Mouse (Mus musculus) liver, embryonic 15.5 days (tissue): ENCODE results near the gene Ube2b. TPM values are rescaled to one million over a fixed set of nuclear protein-coding genes. Genes with fewer than 3 reads are reported as not detected.

Experiments used
- ATAC-seq: fragments of 200-750 bp; cut with Nextera tagmentation; 2 replicates; pipeline ENCODE4 v1.8.0; 2017; ENCODE audit warnings: moderate number of reproducible peaks, mild to moderate bottlenecking, moderate library complexity; ENCODE audit not compliant: insufficient read depth
- H3K27ac ChIP-seq: fragments of 300-500 bp; sonication (generic); replicated peaks from 2 replicates; pipeline ENCODE4 v1.5.1; 2015; ENCODE audit warnings: mild to moderate bottlenecking, inconsistent platforms
- H3K27me3 ChIP-seq: fragments of 300-500 bp; sonication (generic); 2 replicates; pipeline ENCODE4 v1.6.1; 2015; ENCODE audit warnings: mild to moderate bottlenecking, inconsistent platforms
- H3K36me3 ChIP-seq: fragments of 300-500 bp; sonication (generic); replicated peaks from 2 replicates; pipeline ENCODE4 v1.6.1; 2015; ENCODE audit warnings: moderate library complexity, mild to moderate bottlenecking, inconsistent platforms
- H3K4me1 ChIP-seq: fragments of 300-500 bp; sonication (generic); replicated peaks from 2 replicates; pipeline ENCODE4 v1.6.1; 2015; ENCODE audit warnings: inconsistent platforms
- H3K4me2 ChIP-seq: fragments of 300-500 bp; sonication (generic); 2 replicates; pipeline ENCODE4 v1.6.1; 2015; ENCODE audit warnings: moderate library complexity, mild to moderate bottlenecking, inconsistent platforms
- H3K4me3 ChIP-seq: fragments of 300-500 bp; sonication (generic); replicated peaks from 2 replicates; pipeline ENCODE4 v1.5.1; 2015; ENCODE audit warnings: mild to moderate bottlenecking, inconsistent platforms
- H3K9ac ChIP-seq: fragments of 300-500 bp; sonication (generic); 2 replicates; pipeline ENCODE4 v1.6.1; 2015; ENCODE audit warnings: moderate library complexity, mild to moderate bottlenecking, inconsistent platforms
- H3K9me3 ChIP-seq: fragments of 300-500 bp; sonication (generic); replicated peaks from 2 replicates; pipeline ENCODE4 v1.6.1; 2016; ENCODE audit warnings: inconsistent platforms
- WGBS: fragments of 180-500 bp; shearing (Covaris S2); methylation state at CpG from one replicate; pipeline ENCODE4 v1.1.7; 2015; ENCODE audit warnings: mixed read lengths; ENCODE audit not compliant: insufficient replicate concordance; 5-methylcytosine and 5-hydroxymethylcytosine counted together
- polyA plus RNA-seq: library from polyadenylated mRNA; unstranded; fragments of >200 nt; fragmentation: Nextera tagmentation; extraction: Ambion mirVana; gene quantifications from 2 replicates; pipeline ENCODE4 v1.2.1, GENCODE M21; 2015

Gene Ube2b
- 118 and 139 TPM in 2 replicates for polyA plus RNA-seq

- peak within 1 kb of the TSS; percentile 81 for H3K4me2 ChIP-seq
- peaks cover 56% of the 10 kb centered on the region for H3K4me1 ChIP-seq
- H3K36me3 ChIP-seq, result peaks cover 24% of the 10 kb centered on the region
- H3K9me3 ChIP-seq, result no peaks in the 10 kb centered on the region
- peak within 1 kb of the TSS; percentile 94 for H3K27ac ChIP-seq
- peak within 1 kb of the TSS; percentile 90 for H3K4me3 ChIP-seq
- no peaks in the 10 kb centered on the region for H3K27me3 ChIP-seq
- ATAC-seq, result peak; percentile 78
- H3K9ac ChIP-seq, result peak within 1 kb of the TSS; percentile 96
- under 1% methylated on average over 63 of the region's 63 CpGs for WGBS
These were observed at the start of gene Ube2b for GRCm38 (mm10) chr11:52000290-52000962. TSS of gene Ube2b (minus strand) at chr11:52000762.

- Histone ChIP-seq H3K9ac (no peak overlapping the region), H3K4me2 (peak overlapping the region; percentile 21; the same call in 1 of the 2 replicates), H3K4me1 (peaks cover 12% of the 10 kb centered on the region), H3K4me3 (no peak overlapping the region), H3K27ac (no peak overlapping the region), H3K36me3 (no peaks in the 10 kb centered on the region), H3K9me3 (no peaks in the 10 kb centered on the region), H3K27me3 (no peaks in the 10 kb centered on the region)
- no peak for ATAC-seq
- 34% methylated on average over 4 of the region's 4 CpGs for WGBS
These were observed 46.0 kb upstream of the Ube2b start for GRCm38 (mm10) chr11:52046446-52047165.

- Histone ChIP-seq H3K4me3 (no peak overlapping the region), H3K9me3 (no peaks in the 10 kb centered on the region), H3K36me3 (no peaks in the 10 kb centered on the region), H3K4me1 (peaks cover 12% of the 10 kb centered on the region), H3K27me3 (no peaks in the 10 kb centered on the region), H3K4me2 (no peak overlapping the region), H3K9ac (no peak overlapping the region), H3K27ac (no peak overlapping the region)
- no peak for ATAC-seq
These were observed 43.6 kb upstream of the Ube2b start for GRCm38 (mm10) chr11:52044156-52044555.

- Histone ChIP-seq H3K9me3 (no peaks in the 10 kb centered on the region), H3K36me3 (no peaks in the 10 kb centered on the region), H3K27ac (no peak overlapping the region), H3K27me3 (no peaks in the 10 kb centered on the region), H3K4me3 (no peak overlapping the region), H3K4me2 (no peak overlapping the region), H3K9ac (no peak overlapping the region), H3K4me1 (peaks cover 12% of the 10 kb centered on the region)
- WGBS, result 48% methylated on average over 3 of the region's 3 CpGs
- ATAC-seq, result no peak
These were observed 42.7 kb upstream of the Ube2b start for GRCm38 (mm10) chr11:52043224-52043623.

- no peak overlapping the region for H3K4me3 ChIP-seq
- 37% methylated on average over 3 of the region's 3 CpGs for WGBS
- no peak overlapping the region for H3K4me2 ChIP-seq
- no peaks in the 10 kb centered on the region for H3K36me3 ChIP-seq
- no peak overlapping the region for H3K9ac ChIP-seq
- no peak for ATAC-seq
- H3K9me3 ChIP-seq, result no peaks in the 10 kb centered on the region
- no peaks in the 10 kb centered on the region for H3K27me3 ChIP-seq
- no peak overlapping the region for H3K27ac ChIP-seq
- H3K4me1 ChIP-seq, result no peaks in the 10 kb centered on the region
These were observed 37.1 kb upstream of the Ube2b start for GRCm38 (mm10) chr11:52037659-52038058.

GRCm38 (mm10) chr11:52035905-52036304 is 35.3 kb upstream of the Ube2b start:
- Histone ChIP-seq H3K4me2 (no peak overlapping the region), H3K4me1 (no peaks in the 10 kb centered on the region), H3K27me3 (no peaks in the 10 kb centered on the region), H3K27ac (no peak overlapping the region), H3K9me3 (no peaks in the 10 kb centered on the region), H3K4me3 (no peak overlapping the region), H3K9ac (no peak overlapping the region), H3K36me3 (no peaks in the 10 kb centered on the region)
- WGBS, result 35% methylated on average over 3 of the region's 3 CpGs
- no peak for ATAC-seq

GRCm38 (mm10) chr11:52033953-52034352 is 33.4 kb upstream of the Ube2b start:
- ATAC-seq, result no peak
- no peaks in the 10 kb centered on the region for H3K27me3 ChIP-seq
- no peak overlapping the region for H3K4me2 ChIP-seq
- WGBS, result 63% methylated on average over 1 of the region's 1 CpGs
- no peaks in the 10 kb centered on the region for H3K9me3 ChIP-seq
- no peaks in the 10 kb centered on the region for H3K4me1 ChIP-seq
- no peak overlapping the region for H3K27ac ChIP-seq
- no peak overlapping the region for H3K9ac ChIP-seq
- H3K4me3 ChIP-seq, result no peak overlapping the region
- no peaks in the 10 kb centered on the region for H3K36me3 ChIP-seq

GRCm38 (mm10) chr11:52032356-52032755 is 31.8 kb upstream of the Ube2b start:
- H3K36me3 ChIP-seq, result no peaks in the 10 kb centered on the region
- ATAC-seq, result no peak
- no peak overlapping the region for H3K4me3 ChIP-seq
- H3K4me1 ChIP-seq, result no peaks in the 10 kb centered on the region
- no peak overlapping the region for H3K27ac ChIP-seq
- H3K9ac ChIP-seq, result no peak overlapping the region
- no peaks in the 10 kb centered on the region for H3K9me3 ChIP-seq
- WGBS, result 58% methylated on average over 8 of the region's 8 CpGs
- no peak overlapping the region for H3K4me2 ChIP-seq
- H3K27me3 ChIP-seq, result no peaks in the 10 kb centered on the region

- Histone ChIP-seq H3K4me3 (no peak overlapping the region), H3K9ac (no peak overlapping the region), H3K27me3 (no peaks in the 10 kb centered on the region), H3K36me3 (no peaks in the 10 kb centered on the region), H3K9me3 (no peaks in the 10 kb centered on the region), H3K4me1 (no peaks in the 10 kb centered on the region), H3K27ac (no peak overlapping the region), H3K4me2 (no peak overlapping the region)
- WGBS, result 68% methylated on average over 9 of the region's 9 CpGs
- no peak for ATAC-seq
These were observed 17.7 kb upstream of the Ube2b start for GRCm38 (mm10) chr11:52018217-52018616.

- Histone ChIP-seq H3K4me1 (no peaks in the 10 kb centered on the region), H3K36me3 (no peaks in the 10 kb centered on the region), H3K27me3 (no peaks in the 10 kb centered on the region), H3K9ac (no peak overlapping the region), H3K4me3 (no peak overlapping the region), H3K27ac (no peak overlapping the region), H3K4me2 (no peak overlapping the region), H3K9me3 (no peaks in the 10 kb centered on the region)
- ATAC-seq, result no peak
- WGBS, result 71% methylated on average over 5 of the region's 5 CpGs
These were observed 11.0 kb upstream of the Ube2b start for GRCm38 (mm10) chr11:52011541-52011940.

- no peaks in the 10 kb centered on the region for H3K27me3 ChIP-seq
- WGBS, result 69% methylated on average over 11 of the region's 11 CpGs
- no peak overlapping the region for H3K4me3 ChIP-seq
- no peaks in the 10 kb centered on the region for H3K9me3 ChIP-seq
- ATAC-seq, result no peak
- H3K27ac ChIP-seq, result no peak overlapping the region
- no peaks in the 10 kb centered on the region for H3K36me3 ChIP-seq
- no peak overlapping the region for H3K9ac ChIP-seq
- no peak overlapping the region for H3K4me2 ChIP-seq
- 0 out of 2 replicates have a peak, but pooled peaks cover 4% of the 10 kb centered on the region for H3K4me1 ChIP-seq
These were observed 10.4 kb upstream of the Ube2b start for GRCm38 (mm10) chr11:52011011-52011410.
